Mouse (Mus musculus): Measurements from ENCODE around the gene Ctsa. TPM values are rescaled to one million over a fixed set of nuclear protein-coding genes. Genes with fewer than 3 reads are reported as not detected.

Ctsa gene
- polyA plus RNA-seq (2015; fragmentation: Nextera tagmentation; extraction: Ambion mirVana) = 1,079 and 1,142 TPM in 2 replicates

DNA sequence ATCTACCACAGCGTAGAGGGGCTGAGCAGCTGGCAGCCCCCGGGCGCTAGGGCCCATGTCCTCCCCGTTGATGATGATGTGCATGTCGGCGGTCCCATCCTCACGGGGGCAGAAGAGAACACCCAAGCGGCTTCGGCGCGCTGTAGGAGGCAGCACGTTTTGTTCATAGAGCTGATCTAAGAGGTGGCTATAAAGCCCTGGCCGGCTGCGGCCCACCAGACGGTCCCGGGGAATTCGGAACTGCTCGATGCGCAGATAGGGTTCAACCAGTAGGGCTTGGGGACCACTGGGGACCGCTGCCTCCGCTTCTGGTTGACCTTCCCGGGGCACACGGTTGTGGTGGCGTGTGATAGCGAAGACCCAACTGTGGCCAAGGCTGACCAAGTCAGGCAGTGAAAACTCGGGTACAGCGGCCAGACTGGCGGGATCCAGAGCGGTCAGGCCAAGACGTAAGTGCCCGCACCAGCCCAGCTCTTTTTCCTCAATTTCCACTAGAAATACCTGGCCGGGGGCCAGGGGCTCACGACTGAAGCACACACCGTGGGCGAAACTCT, at the start of gene Ctsa:
Gene Ctsa (plus strand): TSS at position 126 of the 554 bp plus-strand sequence.
- 1% methylated on average over 35 of the region's 35 CpGs for WGBS
- TF ChIP-seq CTCF (IDR thresholded peaks at IDR 0.05; ENCODE audit: low read depth) = peak; percentile 87
- no peaks in the 10 kb centered on the region for H3K27me3 ChIP-seq (replicated peaks; ENCODE audit: control insufficient read depth, insufficient read depth, low read length)
- H3K4me2 ChIP-seq (replicated peaks; ENCODE audit: low read depth) = peak within 1 kb of the TSS; percentile 92
- 0 out of 2 replicates have a peak, but pooled peaks cover 3% of the 10 kb centered on the region for H3K4me1 ChIP-seq (replicated peaks; ENCODE audit: control insufficient read depth, insufficient read depth, low read length)
- ATAC-seq = peak; percentile 43
- peak within 1 kb of the TSS; percentile 61 for H3K9ac ChIP-seq (ENCODE audit: low read depth, low read length)
- H3K4me3 ChIP-seq (ENCODE audit: low read depth, low read length) = peak within 1 kb of the TSS; percentile 57
- H3K36me3 ChIP-seq (ENCODE audit: control insufficient read depth, insufficient read depth) = peaks cover 21% of the 10 kb centered on the region
- peak within 1 kb of the TSS; percentile 83 for H3K27ac ChIP-seq (ENCODE audit: low read depth, low read length)
- no peaks in the 10 kb centered on the region for H3K9me3 ChIP-seq (ENCODE audit: control insufficient read depth)

DNA sequence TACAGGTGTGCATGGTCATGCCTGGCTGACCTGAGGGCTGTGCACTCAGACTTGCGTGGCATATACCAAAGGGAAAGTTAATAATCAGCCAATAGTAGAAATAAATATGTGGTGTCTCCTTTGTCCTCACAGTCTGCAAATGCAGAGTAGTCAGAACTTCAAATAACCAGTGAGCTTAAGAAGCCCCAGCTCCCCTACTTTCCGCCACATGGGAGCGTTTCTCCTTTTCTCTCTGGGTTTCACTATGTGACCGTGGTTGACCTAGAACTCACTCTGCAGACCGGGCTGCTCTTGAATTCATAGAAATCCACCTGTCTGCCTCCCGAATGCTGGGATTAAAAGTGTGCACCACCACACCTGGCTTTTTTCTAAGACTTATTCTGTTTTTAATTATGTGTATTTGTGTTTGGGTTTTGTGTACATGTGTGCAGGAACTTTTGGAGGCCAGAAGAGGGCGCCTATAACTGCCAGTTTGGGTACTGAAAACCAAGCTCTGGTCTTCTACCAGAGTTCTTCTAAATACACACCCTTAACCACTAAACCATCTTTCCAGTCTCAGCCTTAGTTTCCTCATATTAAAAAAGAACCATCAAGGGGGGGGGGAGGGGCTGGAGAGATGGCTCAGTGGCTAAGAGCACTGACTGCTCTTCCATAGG, 48.6 kb upstream of the Ctsa start:
- ATAC-seq = no peak
- peak; percentile 59 for TF ChIP-seq CTCF (IDR thresholded peaks at IDR 0.05; ENCODE audit: low read depth)
- WGBS = 74% methylated on average over 7 of the region's 7 CpGs

DNA sequence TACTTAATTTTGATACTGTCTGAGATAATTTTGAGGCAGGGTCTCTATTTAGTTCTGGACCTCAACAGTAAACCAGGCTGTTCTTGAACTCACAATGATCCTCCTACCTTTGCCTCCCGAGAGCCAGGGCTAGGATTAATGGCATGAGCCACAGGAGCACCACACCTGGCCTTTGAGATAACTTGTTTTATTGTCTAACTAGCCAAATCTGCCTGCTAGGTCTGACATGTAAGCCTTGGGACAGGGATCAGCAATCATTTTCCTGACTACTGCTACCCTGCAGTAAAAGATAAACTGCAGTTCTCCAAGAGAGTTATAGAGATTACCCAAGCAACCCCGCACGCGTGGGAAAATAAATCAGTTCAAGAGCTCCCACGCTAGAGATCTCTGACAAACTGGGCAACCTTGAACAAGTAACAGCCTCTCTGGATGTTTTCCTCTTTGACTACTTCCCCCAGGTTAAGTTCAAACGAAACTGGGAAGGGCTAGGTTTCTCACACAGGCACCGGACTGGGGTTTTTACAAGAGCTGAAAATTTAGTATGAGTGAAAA, 47.7 kb upstream of the Ctsa start:
- ATAC-seq = no peak
- H3K27ac ChIP-seq (ENCODE audit: low read depth, low read length) = peak overlapping the region; percentile 89
- H3K4me2 ChIP-seq (replicated peaks; ENCODE audit: low read depth) = peak overlapping the region; percentile 91
- peak overlapping the region; percentile 83 for H3K9ac ChIP-seq (ENCODE audit: low read depth, low read length)
- H3K36me3 ChIP-seq (ENCODE audit: control insufficient read depth, insufficient read depth) = 0 out of 2 replicates have a peak, but pooled peaks cover 6% of the 10 kb centered on the region
- WGBS = 2% methylated on average over 7 of the region's 7 CpGs
- H3K4me1 ChIP-seq (replicated peaks; ENCODE audit: control insufficient read depth, insufficient read depth, low read length) = 0 out of 2 replicates have a peak, but pooled peaks cover 6% of the 10 kb centered on the region
- H3K27me3 ChIP-seq (replicated peaks; ENCODE audit: control insufficient read depth, insufficient read depth, low read length) = no peaks in the 10 kb centered on the region
- no peaks in the 10 kb centered on the region for H3K9me3 ChIP-seq (ENCODE audit: control insufficient read depth)
- TF ChIP-seq CTCF (IDR thresholded peaks at IDR 0.05; ENCODE audit: low read depth) = no peak
- peak overlapping the region; percentile 59 for H3K4me3 ChIP-seq (ENCODE audit: low read depth, low read length)

More for the DNA sequence above, 48.6 kb upstream of the Ctsa start:
- H3K9ac ChIP-seq (ENCODE audit: low read depth, low read length) = no peak overlapping the region
- peak overlapping the region; percentile 91; the same call in 1 of the 2 replicates for H3K4me2 ChIP-seq (replicated peaks; ENCODE audit: low read depth)
- H3K27ac ChIP-seq (ENCODE audit: low read depth, low read length) = no peak overlapping the region
- no peaks in the 10 kb centered on the region for H3K27me3 ChIP-seq (replicated peaks; ENCODE audit: control insufficient read depth, insufficient read depth, low read length)
- H3K4me3 ChIP-seq (ENCODE audit: low read depth, low read length) = no peak overlapping the region
- 0 out of 2 replicates have a peak, but pooled peaks cover 6% of the 10 kb centered on the region for H3K4me1 ChIP-seq (replicated peaks; ENCODE audit: control insufficient read depth, insufficient read depth, low read length)
- H3K9me3 ChIP-seq (ENCODE audit: control insufficient read depth) = no peaks in the 10 kb centered on the region
- 0 out of 2 replicates have a peak, but pooled peaks cover 3% of the 10 kb centered on the region for H3K36me3 ChIP-seq (ENCODE audit: control insufficient read depth, insufficient read depth)

DNA sequence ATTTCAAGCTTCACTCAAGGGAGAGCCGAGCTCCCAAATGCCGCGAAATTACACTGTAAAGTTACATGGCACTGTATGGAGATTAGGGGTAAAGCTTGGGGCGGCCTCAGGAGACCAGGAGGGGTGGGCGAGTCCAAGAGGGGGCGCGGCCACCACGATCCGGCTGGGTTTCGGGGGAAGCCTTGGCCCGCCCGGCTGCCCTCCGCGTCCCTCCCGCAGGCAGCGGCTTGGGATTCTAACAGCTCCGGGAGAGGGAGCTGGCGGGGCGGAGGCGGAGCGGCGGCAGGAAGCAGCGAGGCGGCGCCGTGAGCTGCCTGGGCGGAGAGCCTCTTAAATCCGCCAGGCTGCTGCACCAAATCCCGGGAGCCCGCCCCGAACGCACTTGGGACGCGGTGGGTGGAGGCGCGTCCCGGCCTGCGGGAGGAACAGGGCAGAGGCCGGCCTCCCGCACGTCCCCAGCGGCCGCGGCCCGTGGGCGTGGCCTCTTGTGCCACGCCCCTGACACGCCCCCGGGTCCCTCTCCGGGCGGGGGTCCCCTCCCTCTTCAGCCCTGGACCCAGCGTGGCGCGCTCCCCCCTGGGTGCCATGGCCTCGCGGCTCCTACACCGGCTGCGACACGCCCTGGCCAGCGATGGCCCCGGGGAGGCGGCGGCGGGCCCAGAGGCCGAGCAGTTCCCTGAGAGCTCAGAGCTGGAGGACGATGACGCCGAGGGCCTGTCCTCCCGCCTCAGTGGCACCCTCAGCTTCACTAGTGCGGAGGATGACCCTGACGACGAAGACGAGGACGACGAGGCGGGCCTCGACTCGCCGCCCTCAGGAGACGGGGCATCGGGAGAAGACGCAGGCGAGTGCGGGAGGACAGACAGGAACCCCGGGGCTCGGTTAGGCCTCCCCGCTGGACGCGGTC, 46.9 kb upstream of the Ctsa start, which contains the start of gene Snx21:
Gene Snx21 (plus strand): TSS at position 343 of the 907 bp plus-strand sequence.
- Histone ChIP-seq H3K9ac (ENCODE audit: low read depth, low read length) (peak within 1 kb of the TSS; percentile 83), H3K4me1 (replicated peaks; ENCODE audit: control insufficient read depth, insufficient read depth, low read length) (0 out of 2 replicates have a peak, but pooled peaks cover 6% of the 10 kb centered on the region), H3K27ac (ENCODE audit: low read depth, low read length) (peak within 1 kb of the TSS; percentile 89), H3K9me3 (ENCODE audit: control insufficient read depth) (no peaks in the 10 kb centered on the region), H3K4me2 (replicated peaks; ENCODE audit: low read depth) (peak within 1 kb of the TSS; percentile 91), H3K27me3 (replicated peaks; ENCODE audit: control insufficient read depth, insufficient read depth, low read length) (no peaks in the 10 kb centered on the region), H3K4me3 (ENCODE audit: low read depth, low read length) (peak within 1 kb of the TSS; percentile 59), H3K36me3 (ENCODE audit: control insufficient read depth, insufficient read depth) (peaks cover 11% of the 10 kb centered on the region)
- peak; percentile 80 for TF ChIP-seq CTCF (IDR thresholded peaks at IDR 0.05; ENCODE audit: low read depth)
- under 1% methylated on average over 73 of the region's 89 CpGs for WGBS
- ATAC-seq = peak; percentile 88

DNA sequence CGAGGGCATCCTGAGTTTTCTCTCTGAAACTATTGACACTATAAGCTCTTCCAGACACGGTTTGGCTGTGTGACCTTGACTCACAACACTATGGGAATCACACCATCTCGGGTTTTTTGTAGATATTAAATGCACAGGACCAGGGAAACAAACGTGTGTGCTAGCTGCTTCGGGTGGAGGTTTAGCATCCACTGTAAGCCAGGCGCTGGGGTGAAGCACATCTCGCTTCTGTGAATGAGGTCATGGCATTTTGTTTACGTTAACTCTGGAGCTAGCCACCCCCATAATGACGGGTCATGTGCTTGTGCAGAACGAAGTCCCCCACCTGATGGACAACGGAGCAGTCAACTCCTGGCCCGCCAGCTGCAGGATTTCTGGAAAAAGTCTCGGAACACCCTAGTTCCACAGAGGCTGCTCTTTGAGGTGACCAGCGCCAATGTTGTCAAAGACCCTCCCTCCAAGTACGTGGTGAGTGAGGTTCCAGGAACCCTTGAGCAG, 46.2 kb upstream of the Ctsa start:
- Histone ChIP-seq H3K27ac (ENCODE audit: low read depth, low read length) (peak overlapping the region; percentile 89), H3K4me3 (ENCODE audit: low read depth, low read length) (peak overlapping the region; percentile 59), H3K9ac (ENCODE audit: low read depth, low read length) (peak overlapping the region; percentile 83), H3K9me3 (ENCODE audit: control insufficient read depth) (no peaks in the 10 kb centered on the region), H3K4me2 (replicated peaks; ENCODE audit: low read depth) (peak overlapping the region; percentile 91), H3K4me1 (replicated peaks; ENCODE audit: control insufficient read depth, insufficient read depth, low read length) (0 out of 2 replicates have a peak, but pooled peaks cover 6% of the 10 kb centered on the region), H3K27me3 (replicated peaks; ENCODE audit: control insufficient read depth, insufficient read depth, low read length) (no peaks in the 10 kb centered on the region), H3K36me3 (ENCODE audit: control insufficient read depth, insufficient read depth) (peaks cover 17% of the 10 kb centered on the region)
- 14% methylated on average over 15 of the region's 15 CpGs for WGBS
- no peak for TF ChIP-seq CTCF (IDR thresholded peaks at IDR 0.05; ENCODE audit: low read depth)
- ATAC-seq = peak; percentile 18; the same call in 1 of the 2 replicates

Data from intestine, postnatal 0 days (tissue).